Mouse (Mus musculus): ENCODE measurements around the gene B4galt3. TPM values are rescaled to one million over a fixed set of nuclear protein-coding genes. Genes with fewer than 3 reads are reported as not detected.
"Not testable (repeated sequence)": the region's sequence is repeated elsewhere in the genome, so short reads cannot be mapped to it uniquely, and the experiment has no call there.

B4galt3 gene
- total RNA-seq, 2 experiments from 2014 or later, result 14.7 to 24.7 TPM

DNA sequence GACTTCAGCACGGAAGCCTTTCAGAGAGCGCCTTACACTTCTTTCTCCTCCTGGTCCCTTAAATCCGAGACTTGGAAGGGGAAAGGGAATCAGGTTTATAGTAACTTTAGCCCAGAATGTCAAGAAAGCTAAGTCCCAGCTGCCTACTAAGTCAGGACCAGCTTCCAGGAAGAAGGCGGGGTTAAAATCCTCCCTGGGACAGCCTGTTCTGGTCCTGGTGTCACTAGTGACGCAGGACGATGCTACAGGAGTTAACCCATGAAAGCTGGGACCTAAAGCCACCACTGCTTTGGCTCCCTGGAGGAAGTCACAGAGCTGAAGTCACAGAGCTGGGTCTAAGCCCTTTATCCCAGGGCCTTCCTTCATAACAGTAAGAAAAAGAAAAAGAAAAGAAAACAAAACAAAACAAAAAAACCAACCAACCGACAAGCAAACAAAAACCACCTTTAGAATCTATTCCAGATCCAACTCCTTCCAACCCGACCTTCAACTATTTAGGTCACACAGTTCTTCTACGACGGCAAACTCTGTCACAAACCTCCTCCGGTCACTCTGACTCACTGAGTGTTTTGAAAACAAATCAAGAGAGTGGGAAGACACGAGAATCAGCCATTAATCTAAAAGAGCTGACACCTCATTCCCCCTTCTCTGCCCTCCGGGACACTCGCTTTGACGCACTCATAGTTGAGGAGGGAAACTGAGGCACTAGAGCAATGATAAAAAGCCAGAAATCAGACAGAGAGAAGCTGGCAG, 30.0 kb upstream of the B4galt3 start:
- ATAC-seq (replicated peaks; ENCODE audit: poor library complexity, severe bottlenecking), result no peak

GRCm38 (mm10) chr1:171240911-171241310, 29.2 kb upstream of the B4galt3 start:
- no peak for ATAC-seq (replicated peaks; ENCODE audit: poor library complexity, severe bottlenecking)

- ATAC-seq (replicated peaks; ENCODE audit: poor library complexity, severe bottlenecking), result not testable (repeated sequence)
Measured at GRCm38 (mm10) chr1:171241952-171242351, 28.2 kb upstream of the B4galt3 start.

- ATAC-seq (replicated peaks; ENCODE audit: poor library complexity, severe bottlenecking), result no peak
Measured at GRCm38 (mm10) chr1:171245353-171245752, 24.8 kb upstream of the B4galt3 start.

- peak; percentile 94 for ATAC-seq (replicated peaks; ENCODE audit: poor library complexity, severe bottlenecking)
Measured at GRCm38 (mm10) chr1:171246709-171247452, 23.2 kb upstream of the B4galt3 start.

DNA sequence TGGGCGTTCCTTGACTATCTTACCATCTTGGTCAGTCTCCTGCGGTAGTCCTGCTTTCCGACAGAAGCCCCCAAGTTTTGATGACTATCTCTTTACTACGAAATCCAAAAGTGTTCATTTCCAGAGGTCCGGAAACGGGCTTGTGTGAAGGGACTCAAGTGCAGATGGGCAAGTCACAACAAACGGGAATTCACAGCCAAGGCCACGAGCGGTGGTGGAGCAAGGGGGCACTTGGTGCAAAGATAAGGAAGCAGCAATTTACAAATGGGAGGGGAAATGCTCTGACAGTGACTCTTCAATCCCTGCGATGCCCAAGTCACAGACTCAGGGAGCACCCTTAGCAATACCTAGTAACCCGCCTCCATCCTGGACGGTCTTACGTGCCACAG, 22.7 kb upstream of the B4galt3 start:
- peak; percentile 32 for ATAC-seq (replicated peaks; ENCODE audit: poor library complexity, severe bottlenecking)

DNA sequence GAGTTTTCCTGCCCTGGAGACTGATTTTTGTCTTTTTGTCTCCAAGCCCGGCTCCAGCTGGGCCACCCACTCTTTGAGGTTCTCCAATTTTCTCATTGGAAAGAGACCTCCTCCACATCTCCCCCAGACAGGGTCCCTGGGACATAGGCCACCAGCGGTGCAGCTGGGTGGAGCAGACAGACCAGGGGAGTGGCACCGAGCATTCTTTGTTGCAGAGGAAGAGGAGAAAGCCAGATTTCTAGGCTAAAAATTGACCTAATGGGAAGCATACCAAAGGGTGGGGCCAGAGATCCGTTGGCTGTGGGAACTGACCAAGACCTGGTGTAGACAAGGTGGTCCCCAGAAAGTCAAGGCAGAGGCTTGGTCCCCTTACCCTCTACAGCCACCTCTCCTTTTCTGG, 22.2 kb upstream of the B4galt3 start:
- ATAC-seq (replicated peaks; ENCODE audit: poor library complexity, severe bottlenecking), result no peak

DNA sequence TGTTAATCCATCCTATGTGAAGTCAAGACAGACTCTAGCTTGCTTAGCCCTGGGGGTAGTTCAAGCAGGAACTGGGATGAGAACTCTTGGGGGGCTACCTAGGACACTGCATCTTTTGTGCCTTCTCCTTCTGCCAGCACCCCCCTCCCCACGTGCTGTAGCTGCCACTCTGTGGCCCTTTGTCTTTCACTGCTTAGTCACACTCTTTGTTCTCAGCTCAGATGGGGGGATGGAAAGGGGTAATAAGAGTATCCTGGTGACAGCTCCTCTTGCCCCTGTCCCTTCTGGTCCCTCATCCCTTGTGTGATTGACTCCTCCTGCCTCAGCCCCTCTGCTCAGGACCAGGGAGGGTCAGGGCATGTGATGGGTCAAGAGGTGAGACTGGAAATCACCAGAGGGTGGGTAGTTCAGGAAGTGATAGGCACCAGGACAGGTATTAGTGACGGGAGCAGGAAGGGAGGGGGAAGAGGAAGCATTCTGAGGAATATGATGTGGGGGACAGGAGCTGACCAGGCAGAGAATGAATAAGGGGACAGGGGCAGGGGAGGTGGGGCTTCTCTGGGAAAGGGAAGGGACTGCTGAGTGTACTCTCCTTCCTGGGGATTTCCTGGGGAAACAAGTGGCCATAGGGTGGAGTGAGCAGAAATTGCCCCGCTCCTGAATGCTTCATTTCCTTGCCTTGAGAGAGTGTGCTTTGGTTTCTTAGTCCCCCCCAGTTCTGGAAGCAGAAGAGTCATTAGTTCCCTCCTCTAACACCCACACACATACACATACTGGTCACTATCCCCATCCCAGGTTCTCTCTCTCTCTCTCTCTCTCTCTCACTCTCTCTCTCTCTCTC, 21.5 kb upstream of the B4galt3 start:
- no peak for ATAC-seq (replicated peaks; ENCODE audit: poor library complexity, severe bottlenecking)

- no peak for ATAC-seq (replicated peaks; ENCODE audit: poor library complexity, severe bottlenecking)
Measured at GRCm38 (mm10) chr1:171249913-171250600, 20.1 kb upstream of the B4galt3 start, which contains the start of gene Adamts4. Adamts4 (plus strand) TSS chr1:171250421.

- ATAC-seq (replicated peaks; ENCODE audit: poor library complexity, severe bottlenecking), result no peak
Measured at GRCm38 (mm10) chr1:171250680-171251593, 19.2 kb upstream of the B4galt3 start, which contains the start of gene Ndufs2. Ndufs2 (minus strand) TSS chr1:171251388.

DNA sequence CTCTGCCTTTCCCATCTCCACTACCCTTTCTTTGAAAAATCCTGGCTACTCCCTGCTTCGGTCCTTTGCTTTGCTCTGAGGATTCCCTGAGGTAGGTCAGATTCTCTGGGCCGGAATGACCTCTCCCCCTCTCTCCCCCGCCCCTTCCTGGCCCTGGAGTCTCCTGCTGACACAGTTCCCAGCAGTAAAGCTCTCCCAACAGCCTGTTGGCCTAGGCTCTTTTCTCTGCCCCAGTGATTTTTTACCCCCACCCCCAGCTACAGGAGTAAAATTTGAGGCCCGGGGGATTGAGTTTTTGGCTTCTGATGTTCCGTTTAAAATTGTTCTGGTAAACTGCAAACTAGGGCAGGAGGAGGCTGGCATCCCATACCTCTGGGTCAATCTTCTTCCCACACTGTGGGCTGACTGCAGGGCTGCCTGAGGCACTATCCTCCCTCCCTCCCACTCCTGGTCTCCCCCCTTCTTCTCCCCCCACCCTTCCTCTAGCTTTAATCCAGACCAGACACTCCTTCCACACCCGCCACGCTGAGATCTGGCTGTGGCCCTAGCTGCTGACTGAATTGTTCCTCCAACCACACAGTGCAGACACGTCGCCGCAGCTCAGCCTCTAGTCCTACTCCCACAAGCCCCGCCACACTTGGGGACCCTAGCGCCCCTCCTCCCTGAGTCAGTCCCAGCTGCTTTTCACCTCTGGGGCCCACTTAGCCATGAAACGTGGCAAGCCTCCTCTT, 18.4 kb upstream of the B4galt3 start:
- ATAC-seq (replicated peaks; ENCODE audit: poor library complexity, severe bottlenecking), result no peak

- ATAC-seq (replicated peaks; ENCODE audit: poor library complexity, severe bottlenecking), result no peak
Measured at GRCm38 (mm10) chr1:171252415-171252814, 17.7 kb upstream of the B4galt3 start.

- ATAC-seq (replicated peaks; ENCODE audit: poor library complexity, severe bottlenecking), result no peak
Measured at GRCm38 (mm10) chr1:171256095-171256818, 13.9 kb upstream of the B4galt3 start.

DNA sequence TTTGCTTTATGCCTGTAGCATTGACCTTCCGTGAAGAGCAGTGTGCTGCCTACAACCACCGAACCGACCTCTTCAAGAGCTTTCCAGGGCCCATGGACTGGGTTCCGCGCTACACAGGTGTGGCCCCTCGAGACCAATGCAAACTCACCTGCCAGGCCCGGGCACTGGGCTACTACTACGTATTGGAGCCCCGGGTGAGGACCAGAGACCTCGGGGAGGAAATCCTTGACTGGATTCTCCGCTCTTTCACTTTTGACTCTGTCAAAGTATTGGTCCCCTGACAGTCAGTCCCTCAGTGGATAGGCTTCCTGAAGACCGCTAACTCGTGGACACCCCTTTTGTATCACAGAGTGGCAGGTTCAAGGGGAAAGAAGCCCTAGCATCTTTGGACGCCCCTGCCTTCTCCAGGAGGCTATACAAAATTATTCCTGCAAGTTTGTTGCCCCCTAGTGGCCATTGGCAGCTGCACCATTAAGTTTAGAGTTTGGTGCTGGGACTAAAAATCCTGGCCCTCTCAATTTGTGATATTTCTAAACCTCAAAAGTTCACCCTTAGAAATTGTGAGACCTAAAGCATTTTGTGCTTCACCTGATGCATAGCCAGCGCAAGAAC, 13.1 kb upstream of the B4galt3 start:
- ATAC-seq (replicated peaks; ENCODE audit: poor library complexity, severe bottlenecking), result peak; percentile 39; the same call in 1 of the 2 replicates

DNA sequence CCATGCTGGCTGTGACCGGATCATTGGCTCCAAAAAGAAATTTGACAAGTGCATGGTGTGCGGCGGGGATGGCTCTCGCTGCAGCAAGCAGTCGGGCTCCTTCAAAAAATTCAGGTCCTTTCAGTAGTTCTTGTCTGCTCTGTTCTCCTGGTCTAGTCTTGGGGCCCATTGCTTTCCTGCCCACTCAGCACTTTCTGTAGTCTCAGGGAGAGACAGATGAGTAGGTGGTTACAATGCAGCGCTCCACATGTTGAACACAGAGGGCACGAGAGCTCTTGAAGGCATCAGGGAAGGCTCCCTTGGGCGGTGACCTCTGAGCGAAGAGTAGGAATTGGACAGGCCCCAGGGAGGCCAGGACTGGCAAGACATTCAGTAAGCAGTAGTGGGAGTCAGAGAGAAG, 12.3 kb upstream of the B4galt3 start:
- no peak for ATAC-seq (replicated peaks; ENCODE audit: poor library complexity, severe bottlenecking)

DNA sequence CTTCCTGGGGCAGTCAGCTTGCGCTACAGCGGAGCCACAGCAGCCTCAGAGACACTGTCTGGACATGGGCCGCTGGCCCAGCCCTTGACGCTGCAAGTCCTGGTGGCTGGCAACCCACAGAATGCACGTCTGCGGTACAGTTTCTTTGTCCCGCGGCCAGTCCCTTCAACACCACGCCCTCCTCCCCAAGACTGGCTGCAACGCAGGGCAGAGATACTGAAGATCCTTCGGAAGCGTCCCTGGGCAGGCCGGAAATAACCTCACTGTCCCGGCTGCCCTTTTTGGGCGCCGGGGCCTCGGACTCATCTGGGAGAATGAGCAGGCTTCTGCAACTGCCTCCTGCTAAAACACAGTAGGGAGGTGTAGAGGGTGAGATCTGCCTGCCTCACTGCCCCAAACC, 11.2 kb upstream of the B4galt3 start:
- ATAC-seq (replicated peaks; ENCODE audit: poor library complexity, severe bottlenecking), result no peak

DNA sequence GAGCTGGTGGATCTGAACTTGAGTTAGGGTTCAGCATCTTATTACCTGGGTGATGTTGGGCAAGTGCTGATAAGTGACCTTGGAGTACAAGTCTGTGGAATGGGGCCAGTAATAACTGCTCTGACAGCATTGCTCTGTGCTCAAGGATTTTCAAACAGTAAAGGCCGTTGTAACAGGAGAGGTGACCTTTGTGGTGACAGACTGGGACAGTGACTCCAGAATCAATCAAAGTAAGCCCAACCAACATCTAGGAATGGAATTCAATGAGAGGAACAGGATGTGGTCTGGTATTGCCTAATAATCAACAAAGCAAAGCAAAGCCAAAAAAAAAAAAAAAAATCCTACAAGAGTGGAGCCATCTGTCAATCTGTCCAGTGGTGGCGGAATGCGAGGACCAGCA, 9.8 kb upstream of the B4galt3 start:
- ATAC-seq (replicated peaks; ENCODE audit: poor library complexity, severe bottlenecking), result peak; percentile 50

All from granulocyte monocyte progenitor cell, adult 5-6 weeks (primary cell).